Mouse (Mus musculus) small intestine, adult 2 months (tissue): ENCODE results near the gene Olah.

Source experiments
- CTCF ChIP-seq: fragments of 200-500 bp; IDR thresholded peaks from 2 replicates; pipeline ENCODE4 v1.5.1; 2012; ENCODE audit warnings: low read depth, mild to moderate bottlenecking, control low read depth, inconsistent platforms, low read length, moderate library complexity, mixed read lengths; ENCODE audit not compliant: insufficient replicate concordance, insufficient read length; ENCODE audit errors: extremely low read depth
- POLR2A ChIP-seq: fragments of 200-500 bp; IDR thresholded peaks from 2 replicates; pipeline ENCODE4 v1.6.1; 2012; ENCODE audit warnings: low read depth, mild to moderate bottlenecking, control low read depth, inconsistent platforms, low read length, moderate library complexity

- TF ChIP-seq CTCF (no peak), POLR2A (no peak)
These were observed 40.7 kb downstream of the Olah start for GRCm38 (mm10) chr2:3356311-3356710.
